Mouse (Mus musculus): ENCODE measurements at regions not wholly inside any gene's neighbourhood (a gene's known extent, or its start where the extent isn't known, plus 50 kb on each side); places are given as distances from the start of the nearest gene placed in this dataset.

GRCm38 (mm10) chr6:107010785-107011184 is 210.9 kb upstream of the Crbn start:
- Histone ChIP-seq H3K4me1 (ENCODE audit: control insufficient read depth, insufficient read depth, low read length) (no peaks in the 10 kb centered on the region), H3K36me3 (ENCODE audit: control insufficient read depth, insufficient read depth, low read length) (no peaks in the 10 kb centered on the region), H3K27me3 (ENCODE audit: control insufficient read depth, insufficient read depth, low read length) (no peaks in the 10 kb centered on the region), H3K4me3 (ENCODE audit: control insufficient read depth, low read depth, low read length) (no peak overlapping the region), H3K27ac (ENCODE audit: control insufficient read depth, insufficient read depth, low read depth, low read length) (no peak overlapping the region)
- TF ChIP-seq POLR2A (IDR thresholded peaks at IDR 0.05; ENCODE audit: control insufficient read depth, low read depth, low read length) (no peak), CTCF (IDR thresholded peaks at IDR 0.05; ENCODE audit: control insufficient read depth, insufficient read depth, insufficient replicate concordance, low read depth, low read length) (no peak)

GRCm38 (mm10) chr6:107012938-107013511 is 213.1 kb upstream of the Crbn start:
- Histone ChIP-seq H3K4me1 (ENCODE audit: control insufficient read depth, insufficient read depth, low read length) (no peaks in the 10 kb centered on the region), H3K27ac (ENCODE audit: control insufficient read depth, insufficient read depth, low read depth, low read length) (no peak overlapping the region), H3K36me3 (ENCODE audit: control insufficient read depth, insufficient read depth, low read length) (no peaks in the 10 kb centered on the region), H3K4me3 (ENCODE audit: control insufficient read depth, low read depth, low read length) (no peak overlapping the region), H3K27me3 (ENCODE audit: control insufficient read depth, insufficient read depth, low read length) (no peaks in the 10 kb centered on the region)
- TF ChIP-seq POLR2A (IDR thresholded peaks at IDR 0.05; ENCODE audit: control insufficient read depth, low read depth, low read length) (no peak), CTCF (IDR thresholded peaks at IDR 0.05; ENCODE audit: control insufficient read depth, insufficient read depth, insufficient replicate concordance, low read depth, low read length) (no peak)

GRCm38 (mm10) chr6:107019126-107019525 is 219.2 kb upstream of the Crbn start:
- no peak overlapping the region for H3K27ac ChIP-seq (ENCODE audit: control insufficient read depth, insufficient read depth, low read depth, low read length)
- H3K27me3 ChIP-seq (ENCODE audit: control insufficient read depth, insufficient read depth, low read length): no peaks in the 10 kb centered on the region
- no peaks in the 10 kb centered on the region for H3K36me3 ChIP-seq (ENCODE audit: control insufficient read depth, insufficient read depth, low read length)
- no peaks in the 10 kb centered on the region for H3K4me1 ChIP-seq (ENCODE audit: control insufficient read depth, insufficient read depth, low read length)
- H3K4me3 ChIP-seq (ENCODE audit: control insufficient read depth, low read depth, low read length): no peak overlapping the region
- TF ChIP-seq CTCF (IDR thresholded peaks at IDR 0.05; ENCODE audit: control insufficient read depth, insufficient read depth, insufficient replicate concordance, low read depth, low read length) (no peak), POLR2A (IDR thresholded peaks at IDR 0.05; ENCODE audit: control insufficient read depth, low read depth, low read length) (no peak)

- H3K4me3 ChIP-seq (ENCODE audit: control insufficient read depth, low read depth, low read length): no peak overlapping the region
- H3K4me1 ChIP-seq (ENCODE audit: control insufficient read depth, insufficient read depth, low read length): no peaks in the 10 kb centered on the region
- H3K27me3 ChIP-seq (ENCODE audit: control insufficient read depth, insufficient read depth, low read length): no peaks in the 10 kb centered on the region
- H3K27ac ChIP-seq (ENCODE audit: control insufficient read depth, insufficient read depth, low read depth, low read length): no peak overlapping the region
- no peak for TF ChIP-seq CTCF (IDR thresholded peaks at IDR 0.05; ENCODE audit: control insufficient read depth, insufficient read depth, insufficient replicate concordance, low read depth, low read length)
- TF ChIP-seq POLR2A (IDR thresholded peaks at IDR 0.05; ENCODE audit: control insufficient read depth, low read depth, low read length): no peak
- H3K36me3 ChIP-seq (ENCODE audit: control insufficient read depth, insufficient read depth, low read length): no peaks in the 10 kb centered on the region
These were observed 245.3 kb upstream of the Crbn start for GRCm38 (mm10) chr6:107045177-107045576.

GRCm38 (mm10) chr6:107051604-107052003 is 251.7 kb upstream of the Crbn start:
- Histone ChIP-seq H3K4me3 (ENCODE audit: control insufficient read depth, low read depth, low read length) (no peak overlapping the region), H3K4me1 (ENCODE audit: control insufficient read depth, insufficient read depth, low read length) (no peaks in the 10 kb centered on the region), H3K36me3 (ENCODE audit: control insufficient read depth, insufficient read depth, low read length) (no peaks in the 10 kb centered on the region), H3K27ac (ENCODE audit: control insufficient read depth, insufficient read depth, low read depth, low read length) (no peak overlapping the region), H3K27me3 (ENCODE audit: control insufficient read depth, insufficient read depth, low read length) (no peaks in the 10 kb centered on the region)
- TF ChIP-seq POLR2A (IDR thresholded peaks at IDR 0.05; ENCODE audit: control insufficient read depth, low read depth, low read length) (no peak), CTCF (IDR thresholded peaks at IDR 0.05; ENCODE audit: control insufficient read depth, insufficient read depth, insufficient replicate concordance, low read depth, low read length) (no peak)

GRCm38 (mm10) chr6:107052180-107052579 is 252.3 kb upstream of the Crbn start:
- TF ChIP-seq CTCF (IDR thresholded peaks at IDR 0.05; ENCODE audit: control insufficient read depth, insufficient read depth, insufficient replicate concordance, low read depth, low read length) (no peak), POLR2A (IDR thresholded peaks at IDR 0.05; ENCODE audit: control insufficient read depth, low read depth, low read length) (no peak)
- Histone ChIP-seq H3K4me3 (ENCODE audit: control insufficient read depth, low read depth, low read length) (no peak overlapping the region), H3K27me3 (ENCODE audit: control insufficient read depth, insufficient read depth, low read length) (no peaks in the 10 kb centered on the region), H3K4me1 (ENCODE audit: control insufficient read depth, insufficient read depth, low read length) (no peaks in the 10 kb centered on the region), H3K36me3 (ENCODE audit: control insufficient read depth, insufficient read depth, low read length) (no peaks in the 10 kb centered on the region), H3K27ac (ENCODE audit: control insufficient read depth, insufficient read depth, low read depth, low read length) (no peak overlapping the region)

- Histone ChIP-seq H3K36me3 (ENCODE audit: control insufficient read depth, insufficient read depth, low read length) (no peaks in the 10 kb centered on the region), H3K27ac (ENCODE audit: control insufficient read depth, insufficient read depth, low read depth, low read length) (no peak overlapping the region), H3K4me3 (ENCODE audit: control insufficient read depth, low read depth, low read length) (no peak overlapping the region), H3K4me1 (ENCODE audit: control insufficient read depth, insufficient read depth, low read length) (no peaks in the 10 kb centered on the region), H3K27me3 (ENCODE audit: control insufficient read depth, insufficient read depth, low read length) (no peaks in the 10 kb centered on the region)
- TF ChIP-seq CTCF (IDR thresholded peaks at IDR 0.05; ENCODE audit: control insufficient read depth, insufficient read depth, insufficient replicate concordance, low read depth, low read length): no peak
- no peak for TF ChIP-seq POLR2A (IDR thresholded peaks at IDR 0.05; ENCODE audit: control insufficient read depth, low read depth, low read length)
These were observed 259.3 kb upstream of the Crbn start for GRCm38 (mm10) chr6:107059001-107059765.
